Mouse (Mus musculus): ENCODE results near the gene Elmo1. TPM values are rescaled to one million over a fixed set of nuclear protein-coding genes. Genes with fewer than 3 reads are reported as not detected.

The Elmo1 gene
- polyA plus RNA-seq, 1 experiment = 16.1 TPM

DNA sequence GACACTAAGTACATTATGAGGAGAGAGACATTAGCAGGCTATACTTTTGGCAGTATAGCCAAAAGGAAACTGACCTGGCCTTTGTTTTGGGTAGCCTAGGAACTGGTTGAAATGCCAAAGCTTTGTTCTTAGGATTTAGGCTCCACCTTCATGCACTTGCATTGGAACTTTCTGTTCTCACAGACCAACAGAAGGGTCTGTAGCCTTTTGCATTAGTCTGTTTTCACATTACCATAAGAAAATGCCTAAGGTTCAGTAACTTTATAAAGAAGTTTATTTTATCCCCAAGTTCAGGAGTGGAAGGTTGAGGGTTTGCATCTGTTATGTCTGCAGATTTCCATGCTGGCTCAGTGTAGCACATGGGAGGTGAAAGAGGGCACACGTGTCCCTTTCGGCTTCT lies 15.6 kb downstream of the Elmo1 start:
- H3K27ac ChIP-seq (ENCODE audit: insufficient read depth, low read length) = no peak overlapping the region
- TF ChIP-seq POLR2A (IDR thresholded peaks at IDR 0.05; ENCODE audit: insufficient read depth, low read length) (no peak), EP300 (IDR thresholded peaks at IDR 0.05; ENCODE audit: insufficient read depth, low read depth, low read length) (no peak), CTCF (IDR thresholded peaks at IDR 0.05; ENCODE audit: low read depth, low read length) (no peak)
- H3K9me3 ChIP-seq (replicated peaks; ENCODE audit: control insufficient read depth, insufficient read depth, low read length, poor library complexity, severe bottlenecking) = no peaks in the 10 kb centered on the region
- H3K4me1 ChIP-seq (ENCODE audit: control insufficient read depth, insufficient read depth, low read length) = peaks cover 4% of the 10 kb centered on the region
- H3K4me3 ChIP-seq (ENCODE audit: low read depth, low read length) = no peak overlapping the region
- H3K36me3 ChIP-seq (ENCODE audit: control insufficient read depth, insufficient read depth, low read length, poor library complexity, severe bottlenecking) = no peaks in the 10 kb centered on the region
- H3K27me3 ChIP-seq (ENCODE audit: control insufficient read depth, insufficient read depth, low read length, poor library complexity, severe bottlenecking) = no peaks in the 10 kb centered on the region
- H3K9ac ChIP-seq (ENCODE audit: low read depth, poor library complexity, severe bottlenecking) = no peak overlapping the region

DNA sequence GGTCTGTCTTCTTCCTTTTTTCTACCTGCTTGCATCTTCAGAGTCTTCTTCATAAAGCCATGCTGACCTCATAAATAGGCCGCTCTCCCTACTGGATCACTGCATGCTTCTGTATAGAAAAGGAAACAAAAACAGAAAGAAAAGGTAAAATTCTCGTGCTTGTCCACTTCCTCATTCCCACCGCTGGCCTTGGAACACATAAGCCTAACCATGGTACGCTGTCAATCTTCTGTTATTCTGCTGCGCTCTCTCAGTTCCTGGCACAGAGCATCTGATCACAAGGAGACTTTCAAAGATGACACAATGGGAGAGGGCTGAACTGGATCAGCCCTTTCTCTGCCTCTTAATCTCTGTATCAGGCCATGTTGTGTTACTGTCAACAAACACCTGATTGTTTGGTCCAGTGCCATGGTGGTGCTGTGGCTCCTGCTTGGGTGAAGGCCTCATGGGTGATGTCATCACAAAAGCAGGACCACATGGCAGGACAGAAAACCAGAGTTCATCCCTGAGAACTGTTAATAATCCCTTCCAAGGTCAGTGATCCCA lies 17.6 kb downstream of the Elmo1 start:
- Histone ChIP-seq H3K4me3 (ENCODE audit: low read depth, low read length) (no peak overlapping the region), H3K4me1 (ENCODE audit: control insufficient read depth, insufficient read depth, low read length) (peaks cover 8% of the 10 kb centered on the region), H3K9ac (ENCODE audit: low read depth, poor library complexity, severe bottlenecking) (no peak overlapping the region), H3K36me3 (ENCODE audit: control insufficient read depth, insufficient read depth, low read length, poor library complexity, severe bottlenecking) (no peaks in the 10 kb centered on the region), H3K27me3 (ENCODE audit: control insufficient read depth, insufficient read depth, low read length, poor library complexity, severe bottlenecking) (no peaks in the 10 kb centered on the region), H3K27ac (ENCODE audit: insufficient read depth, low read length) (no peak overlapping the region), H3K9me3 (replicated peaks; ENCODE audit: control insufficient read depth, insufficient read depth, low read length, poor library complexity, severe bottlenecking) (no peaks in the 10 kb centered on the region)
- TF ChIP-seq POLR2A (IDR thresholded peaks at IDR 0.05; ENCODE audit: insufficient read depth, low read length) = no peak
- TF ChIP-seq CTCF (IDR thresholded peaks at IDR 0.05; ENCODE audit: low read depth, low read length) = no peak
- TF ChIP-seq EP300 (IDR thresholded peaks at IDR 0.05; ENCODE audit: insufficient read depth, low read depth, low read length) = no peak

DNA sequence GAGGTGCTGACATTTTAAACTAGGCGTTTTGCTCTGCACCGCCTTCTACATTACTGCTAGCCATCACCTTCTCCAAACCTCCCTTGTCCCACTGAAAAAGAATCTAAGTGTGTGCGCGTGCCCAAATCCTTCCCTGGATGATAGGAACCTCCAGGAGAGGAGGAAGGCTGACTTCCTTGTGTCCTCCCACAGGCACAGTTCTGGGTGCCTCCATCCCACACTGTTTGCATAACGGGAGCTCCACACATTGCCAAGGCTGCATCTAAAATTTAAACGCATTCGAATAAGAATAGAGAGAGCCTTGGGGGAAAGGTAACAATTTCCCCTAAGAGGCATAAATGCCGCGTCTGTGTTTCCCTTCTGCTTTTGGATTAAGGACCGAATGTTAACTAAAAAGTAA lies 18.6 kb downstream of the Elmo1 start:
- H3K9me3 ChIP-seq (replicated peaks; ENCODE audit: control insufficient read depth, insufficient read depth, low read length, poor library complexity, severe bottlenecking) = no peaks in the 10 kb centered on the region
- H3K4me3 ChIP-seq (ENCODE audit: low read depth, low read length) = no peak overlapping the region
- H3K27me3 ChIP-seq (ENCODE audit: control insufficient read depth, insufficient read depth, low read length, poor library complexity, severe bottlenecking) = no peaks in the 10 kb centered on the region
- no peak for TF ChIP-seq POLR2A (IDR thresholded peaks at IDR 0.05; ENCODE audit: insufficient read depth, low read length)
- no peak for TF ChIP-seq EP300 (IDR thresholded peaks at IDR 0.05; ENCODE audit: insufficient read depth, low read depth, low read length)
- TF ChIP-seq CTCF (IDR thresholded peaks at IDR 0.05; ENCODE audit: low read depth, low read length) = no peak
- H3K36me3 ChIP-seq (ENCODE audit: control insufficient read depth, insufficient read depth, low read length, poor library complexity, severe bottlenecking) = no peaks in the 10 kb centered on the region
- H3K27ac ChIP-seq (ENCODE audit: insufficient read depth, low read length) = no peak overlapping the region
- no peak overlapping the region for H3K9ac ChIP-seq (ENCODE audit: low read depth, poor library complexity, severe bottlenecking)
- peaks cover 9% of the 10 kb centered on the region for H3K4me1 ChIP-seq (ENCODE audit: control insufficient read depth, insufficient read depth, low read length)

DNA sequence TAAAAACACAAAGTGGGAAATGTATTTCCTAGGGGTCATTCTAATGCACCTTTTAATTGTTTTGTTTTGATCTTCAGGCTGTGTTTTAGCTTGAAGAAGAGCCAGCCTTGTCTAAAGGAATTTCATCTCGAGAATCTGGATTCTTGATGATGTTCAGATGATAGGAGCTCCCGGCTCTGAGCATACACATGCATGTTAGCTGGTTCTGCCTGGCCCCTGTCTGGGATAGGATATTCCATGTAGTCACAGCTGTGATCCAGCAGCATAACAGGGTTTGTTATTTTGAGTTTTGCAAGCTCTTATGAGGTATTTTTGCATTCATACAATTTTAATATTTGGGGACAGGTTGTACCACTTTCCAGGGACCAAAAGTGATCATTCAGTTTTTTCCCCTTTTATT lies 19.1 kb downstream of the Elmo1 start:
- no peak overlapping the region for H3K27ac ChIP-seq (ENCODE audit: insufficient read depth, low read length)
- H3K4me1 ChIP-seq (ENCODE audit: control insufficient read depth, insufficient read depth, low read length) = peaks cover 9% of the 10 kb centered on the region
- no peaks in the 10 kb centered on the region for H3K9me3 ChIP-seq (replicated peaks; ENCODE audit: control insufficient read depth, insufficient read depth, low read length, poor library complexity, severe bottlenecking)
- H3K9ac ChIP-seq (ENCODE audit: low read depth, poor library complexity, severe bottlenecking) = no peak overlapping the region
- TF ChIP-seq EP300 (IDR thresholded peaks at IDR 0.05; ENCODE audit: insufficient read depth, low read depth, low read length) = no peak
- TF ChIP-seq CTCF (IDR thresholded peaks at IDR 0.05; ENCODE audit: low read depth, low read length) = no peak
- no peak for TF ChIP-seq POLR2A (IDR thresholded peaks at IDR 0.05; ENCODE audit: insufficient read depth, low read length)
- H3K27me3 ChIP-seq (ENCODE audit: control insufficient read depth, insufficient read depth, low read length, poor library complexity, severe bottlenecking) = no peaks in the 10 kb centered on the region
- no peak overlapping the region for H3K4me3 ChIP-seq (ENCODE audit: low read depth, low read length)
- no peaks in the 10 kb centered on the region for H3K36me3 ChIP-seq (ENCODE audit: control insufficient read depth, insufficient read depth, low read length, poor library complexity, severe bottlenecking)

DNA sequence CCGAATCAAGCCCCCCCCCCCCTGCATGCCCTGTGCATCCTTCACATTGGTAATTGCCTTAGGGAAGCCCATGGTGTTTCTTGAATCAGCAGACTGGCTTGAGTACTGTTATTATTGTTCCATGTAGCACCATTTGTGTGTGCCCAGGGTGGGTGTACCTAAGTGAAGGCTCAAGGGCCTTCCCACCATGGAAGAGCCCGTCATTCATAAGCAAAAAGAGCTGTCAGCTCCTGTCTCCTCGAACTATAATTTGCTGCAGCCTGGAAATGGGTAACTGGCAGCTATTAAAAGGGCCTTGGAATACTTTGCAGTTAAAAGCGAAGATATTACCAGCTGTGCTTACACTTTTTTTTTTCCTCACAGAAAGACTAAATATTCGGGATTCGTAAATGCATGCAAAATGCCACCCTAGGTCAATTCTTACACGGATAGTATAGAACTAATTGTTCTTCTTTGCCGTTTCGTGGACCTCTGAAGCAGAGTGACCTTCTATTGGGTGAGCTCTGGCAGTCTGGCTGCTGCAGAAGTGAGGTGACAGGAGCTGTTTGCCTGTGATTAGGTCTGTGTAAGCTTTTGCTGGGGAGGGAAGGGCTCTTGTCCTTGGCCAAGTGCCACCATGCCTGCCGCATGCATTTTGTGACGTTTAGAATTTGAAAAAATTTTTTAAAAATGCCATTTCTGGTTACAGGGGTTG lies 19.7 kb downstream of the Elmo1 start:
- Histone ChIP-seq H3K9ac (ENCODE audit: low read depth, poor library complexity, severe bottlenecking) (no peak overlapping the region), H3K27ac (ENCODE audit: insufficient read depth, low read length) (no peak overlapping the region), H3K4me1 (ENCODE audit: control insufficient read depth, insufficient read depth, low read length) (peaks cover 10% of the 10 kb centered on the region), H3K4me3 (ENCODE audit: low read depth, low read length) (no peak overlapping the region), H3K36me3 (ENCODE audit: control insufficient read depth, insufficient read depth, low read length, poor library complexity, severe bottlenecking) (no peaks in the 10 kb centered on the region), H3K9me3 (replicated peaks; ENCODE audit: control insufficient read depth, insufficient read depth, low read length, poor library complexity, severe bottlenecking) (no peaks in the 10 kb centered on the region), H3K27me3 (ENCODE audit: control insufficient read depth, insufficient read depth, low read length, poor library complexity, severe bottlenecking) (no peaks in the 10 kb centered on the region)
- no peak for TF ChIP-seq CTCF (IDR thresholded peaks at IDR 0.05; ENCODE audit: low read depth, low read length)

DNA sequence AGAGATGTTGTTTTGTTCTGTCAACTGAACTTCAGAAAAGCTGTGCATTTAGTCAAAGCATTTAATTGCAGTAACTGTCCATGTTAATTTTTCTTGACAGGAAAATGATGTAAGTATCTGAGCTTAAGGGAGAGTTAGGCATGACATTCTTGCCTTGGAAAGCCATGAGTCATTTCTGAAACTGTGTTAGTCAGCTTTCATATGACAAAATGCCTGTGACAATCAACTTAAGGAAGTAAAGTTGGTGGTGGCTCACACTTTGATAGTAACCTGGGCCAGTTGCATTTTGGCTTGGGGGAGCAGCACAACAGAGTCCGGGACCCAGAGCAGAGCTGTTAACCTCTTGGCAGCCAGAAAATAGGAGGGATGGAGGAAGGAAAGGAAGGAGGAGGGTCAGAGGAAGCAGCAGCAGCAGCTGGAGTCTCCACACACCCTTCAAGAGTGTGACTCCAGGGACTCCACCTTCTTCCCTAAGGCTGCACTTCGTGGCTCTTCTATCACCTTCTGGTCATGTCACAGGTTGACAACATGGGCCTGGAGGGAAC lies 20.9 kb downstream of the Elmo1 start:
- H3K27me3 ChIP-seq (ENCODE audit: control insufficient read depth, insufficient read depth, low read length, poor library complexity, severe bottlenecking) = no peaks in the 10 kb centered on the region
- peaks cover 10% of the 10 kb centered on the region for H3K4me1 ChIP-seq (ENCODE audit: control insufficient read depth, insufficient read depth, low read length)
- no peak overlapping the region for H3K27ac ChIP-seq (ENCODE audit: insufficient read depth, low read length)
- no peak for TF ChIP-seq EP300 (IDR thresholded peaks at IDR 0.05; ENCODE audit: insufficient read depth, low read depth, low read length)
- H3K9me3 ChIP-seq (replicated peaks; ENCODE audit: control insufficient read depth, insufficient read depth, low read length, poor library complexity, severe bottlenecking) = no peaks in the 10 kb centered on the region
- no peak overlapping the region for H3K4me3 ChIP-seq (ENCODE audit: low read depth, low read length)
- H3K9ac ChIP-seq (ENCODE audit: low read depth, poor library complexity, severe bottlenecking) = no peak overlapping the region
- no peaks in the 10 kb centered on the region for H3K36me3 ChIP-seq (ENCODE audit: control insufficient read depth, insufficient read depth, low read length, poor library complexity, severe bottlenecking)

All from ES-Bruce4 (cell line).